Mouse (Mus musculus): ENCODE data around the gene Tmod2.
"Not testable (repeated sequence)": the region's sequence is repeated elsewhere in the genome, so short reads cannot be mapped to it uniquely, and the experiment has no call there.

Gene Tmod2

DNA sequence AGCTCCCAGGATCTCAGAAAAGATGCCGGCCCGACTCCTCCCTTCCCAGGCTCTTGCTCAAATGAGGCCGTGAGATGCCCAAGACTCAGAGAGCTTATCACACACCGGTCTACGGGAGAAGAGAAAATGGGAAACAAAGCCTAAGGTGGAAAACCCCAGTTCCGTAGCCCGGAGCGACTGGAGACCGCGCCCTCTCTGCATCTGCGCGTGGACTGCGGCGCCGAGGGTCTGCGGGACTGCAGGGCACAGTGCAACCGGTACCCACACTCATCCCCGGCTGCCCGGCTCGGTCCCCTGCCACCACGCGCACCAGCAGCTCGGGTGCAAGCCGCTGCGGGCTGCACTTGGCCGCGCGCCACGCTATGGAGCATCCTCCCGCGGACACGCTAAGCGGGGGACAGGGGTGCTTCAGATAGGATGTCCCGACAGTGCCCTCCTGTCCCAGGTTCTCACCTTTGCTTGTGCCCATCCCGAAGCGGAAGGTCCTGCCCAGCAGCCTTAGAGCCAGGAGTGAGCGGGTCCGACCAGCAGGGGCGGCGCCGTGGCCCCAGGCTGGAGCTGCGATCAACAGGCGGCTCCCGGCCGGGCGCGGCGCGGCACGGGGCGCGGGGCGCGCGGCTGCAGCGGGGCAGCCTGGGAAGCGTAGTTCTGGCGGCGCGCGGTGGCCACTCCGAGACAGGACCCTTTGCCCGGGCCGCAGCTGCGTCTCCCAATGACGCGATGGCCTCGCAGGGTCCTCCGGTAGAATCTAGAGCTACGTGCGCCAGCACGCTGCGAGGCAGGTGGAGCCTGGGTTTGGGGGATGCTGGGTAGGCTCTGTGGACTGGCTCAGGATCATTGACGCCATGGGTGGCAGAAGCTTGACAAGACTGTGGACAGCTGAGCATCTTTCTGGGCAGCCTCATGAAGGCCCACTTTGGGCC lies at the start of gene Tmod2:
Gene Tmod2 (minus strand): TSS at position 755 of the 923 bp plus-strand sequence.
- in situ Hi-C loops (cut with MboI; ENCODE audit: unreplicated experiment in 2 of 2) = loop anchor here in 1 of 2 experiments (25.0 kb wide), 1 partner anchor 1499 kb away; the partner anchor contains the start of gene Wdr72

DNA sequence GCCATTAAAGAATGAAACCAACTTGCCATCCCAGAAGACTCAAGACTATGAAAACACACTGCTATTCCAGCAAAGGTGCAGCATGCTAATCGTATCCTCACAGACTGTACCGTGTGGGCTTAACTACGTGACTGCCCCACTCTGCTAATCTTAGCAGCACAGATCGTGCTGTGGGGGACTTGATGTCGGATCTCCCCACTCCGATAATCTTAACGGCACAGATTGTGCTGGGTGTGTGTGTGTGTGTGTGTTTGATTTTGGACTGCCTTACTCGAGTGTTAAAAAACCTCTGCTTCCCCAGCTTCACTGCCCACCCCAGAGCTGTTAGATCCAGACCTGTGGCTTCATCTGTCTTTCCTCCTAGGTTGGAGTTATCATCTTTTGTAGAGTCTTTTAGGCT lies 49.8 kb upstream of the Tmod2 start:
- in situ Hi-C loops (cut with MboI; ENCODE audit: unreplicated experiment in 2 of 2) = no loop called here

DNA sequence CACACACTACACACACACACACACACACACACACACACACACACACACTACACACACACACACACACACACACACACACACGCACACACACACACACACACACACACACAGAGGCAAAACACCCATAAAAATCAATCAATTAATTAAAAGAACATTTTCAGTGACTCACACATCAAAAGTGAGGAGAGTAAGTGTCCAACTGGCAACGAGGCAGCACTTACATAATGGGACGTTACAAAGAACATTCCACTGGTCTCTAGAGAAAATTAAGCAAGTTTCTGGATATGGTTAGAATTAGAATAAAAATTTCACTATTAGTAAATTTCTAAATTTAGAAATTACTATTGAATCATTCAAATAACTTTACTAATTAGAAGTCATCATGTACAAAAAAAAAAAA lies 45.3 kb upstream of the Tmod2 start:
- in situ Hi-C loops (cut with MboI; ENCODE audit: unreplicated experiment in 2 of 2) = not testable (repeated sequence)

DNA sequence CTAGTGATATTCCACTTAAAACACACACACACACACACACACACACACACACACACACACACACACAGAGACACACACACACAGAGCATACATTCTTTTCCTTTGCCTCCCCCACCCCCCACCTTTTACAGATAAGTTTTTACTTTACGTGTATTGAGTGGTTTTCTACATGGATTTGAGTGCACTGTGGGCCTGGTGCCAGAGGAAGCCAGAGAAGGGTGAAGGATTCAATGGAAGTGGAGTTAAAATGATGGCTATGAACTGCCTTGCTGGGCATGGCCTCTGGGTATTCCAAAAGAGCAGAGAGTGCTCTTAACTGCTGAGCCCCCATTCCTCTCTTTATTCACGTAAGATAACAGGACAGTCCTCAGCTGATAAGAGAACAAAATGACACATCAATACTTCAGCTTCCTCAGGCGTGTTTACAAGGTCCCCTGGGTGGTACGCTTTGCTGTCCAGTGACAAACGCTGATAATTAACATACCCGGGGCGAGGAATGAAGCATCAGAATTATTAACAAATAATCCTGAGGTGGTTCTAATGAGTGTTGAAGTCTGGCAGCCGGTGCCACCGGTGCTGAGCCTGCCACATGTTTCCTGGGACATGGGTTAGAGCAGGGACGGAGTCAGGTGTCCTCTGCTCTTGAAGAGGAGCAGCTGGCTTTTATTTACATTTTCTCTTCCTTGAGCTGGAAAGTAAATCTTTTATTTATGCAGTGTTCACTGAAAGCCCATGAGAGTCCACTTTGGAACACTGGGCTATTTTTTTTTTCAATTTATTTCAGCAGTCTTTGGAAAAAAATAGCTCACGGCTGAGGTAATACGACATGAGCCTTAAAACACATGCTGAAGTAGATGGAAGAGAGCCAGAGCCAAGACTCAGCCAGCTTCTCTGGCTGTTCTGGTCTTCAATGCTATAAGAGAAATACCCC lies 43.1 kb upstream of the Tmod2 start:
- in situ Hi-C loops (cut with MboI; ENCODE audit: unreplicated experiment in 2 of 2) = no loop called here

DNA sequence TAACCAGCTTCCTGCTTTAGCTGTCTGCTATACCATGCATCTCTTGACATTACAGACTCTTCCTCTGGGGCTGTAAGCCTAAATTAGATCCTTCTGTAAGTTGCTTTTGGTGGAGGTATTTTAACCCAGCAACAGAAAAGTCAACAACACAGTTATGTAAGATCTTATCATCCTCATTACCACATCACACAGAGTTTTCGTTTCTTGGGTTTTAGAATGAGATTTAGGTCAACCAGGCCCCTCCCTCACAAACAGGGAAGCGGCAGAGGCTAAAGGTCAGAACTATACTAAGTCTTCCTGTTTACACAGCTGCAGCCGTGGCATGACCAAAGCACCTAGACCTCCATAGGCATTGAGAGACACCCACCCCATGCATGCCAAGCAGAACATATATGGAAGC lies 34.3 kb upstream of the Tmod2 start:
- in situ Hi-C loops (cut with MboI; ENCODE audit: unreplicated experiment in 2 of 2) = no loop called here

DNA sequence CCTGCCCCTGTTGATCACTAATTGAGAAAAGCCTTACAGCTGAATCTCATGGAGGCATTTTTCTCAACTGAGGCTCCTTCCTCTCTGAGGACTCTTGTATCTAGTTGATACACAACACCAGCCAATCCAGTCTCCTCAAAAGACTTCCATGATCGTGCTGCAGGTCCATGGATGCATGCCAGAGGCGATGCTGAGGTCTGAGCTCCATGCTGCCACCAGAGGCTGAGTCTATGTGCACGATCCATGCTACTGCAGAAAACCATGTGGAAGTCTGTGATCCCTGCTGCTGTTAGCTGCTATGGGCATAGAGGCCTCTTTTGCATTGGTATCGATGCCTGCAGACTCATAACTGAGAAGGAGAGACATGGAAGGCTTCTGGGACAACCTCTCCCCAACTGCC lies 23.1 kb upstream of the Tmod2 start:
- in situ Hi-C loops (cut with MboI; ENCODE audit: unreplicated experiment in 2 of 2) = no loop called here

DNA sequence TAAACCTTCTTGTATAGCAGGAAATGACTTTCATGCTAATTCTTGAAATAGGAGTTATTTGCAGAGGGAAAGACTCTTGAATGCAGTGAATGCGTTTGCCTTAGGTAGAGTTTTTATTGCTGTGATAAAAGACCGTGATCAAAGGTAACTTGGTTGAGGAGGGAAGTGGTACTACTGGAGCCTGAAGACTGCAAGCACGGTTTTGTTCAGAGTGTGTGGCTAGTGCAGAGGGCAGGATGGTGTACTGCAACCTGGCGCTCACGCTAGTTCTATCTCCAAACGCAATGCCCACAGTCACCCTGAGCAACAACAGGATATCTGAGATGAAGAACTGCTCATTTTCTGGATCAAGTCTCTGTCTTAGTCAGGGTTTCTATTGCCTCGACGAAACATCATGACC lies 22.5 kb upstream of the Tmod2 start:
- in situ Hi-C loops (cut with MboI; ENCODE audit: unreplicated experiment in 2 of 2) = no loop called here

DNA sequence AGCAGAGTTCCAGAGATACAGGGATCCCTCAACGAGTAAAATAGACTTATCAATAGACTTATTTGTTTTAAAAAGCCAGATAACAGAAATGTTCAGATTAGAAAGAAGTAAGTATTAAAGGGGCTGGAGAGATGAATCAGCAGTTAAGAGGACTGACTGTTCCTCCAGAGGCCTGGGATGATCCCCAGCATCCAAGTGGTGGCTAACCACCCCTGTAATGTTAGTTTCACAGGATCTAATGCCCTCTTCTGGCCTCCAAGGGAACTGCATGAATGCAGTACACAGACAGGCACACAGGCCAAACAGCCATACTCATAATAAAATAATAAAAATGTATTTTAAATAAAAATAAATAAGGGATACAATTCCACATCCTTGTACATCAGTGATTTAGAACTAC lies 21.8 kb upstream of the Tmod2 start:
- in situ Hi-C loops (cut with MboI; ENCODE audit: unreplicated experiment in 2 of 2) = no loop called here

DNA sequence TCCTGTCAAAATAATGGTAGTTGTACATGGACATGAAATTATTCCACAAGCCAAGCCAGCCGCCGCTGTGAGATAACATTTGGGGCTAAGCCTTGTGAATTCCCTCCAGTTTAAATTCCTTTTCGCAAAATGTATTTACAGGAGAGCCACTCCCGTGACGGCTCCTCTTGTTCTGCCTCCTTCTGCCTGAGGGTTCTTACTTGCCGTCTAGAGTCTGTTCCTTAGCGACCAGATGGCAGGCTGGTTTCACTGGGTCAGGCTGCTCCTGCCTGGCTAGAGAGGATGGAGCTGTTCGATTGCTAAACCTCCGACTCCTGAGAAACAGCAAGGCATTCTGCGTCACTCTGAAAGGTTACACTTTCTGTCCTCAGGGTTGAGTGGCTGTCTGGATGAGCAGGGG lies 21.0 kb upstream of the Tmod2 start:
- in situ Hi-C loops (cut with MboI; ENCODE audit: unreplicated experiment in 2 of 2) = no loop called here

DNA sequence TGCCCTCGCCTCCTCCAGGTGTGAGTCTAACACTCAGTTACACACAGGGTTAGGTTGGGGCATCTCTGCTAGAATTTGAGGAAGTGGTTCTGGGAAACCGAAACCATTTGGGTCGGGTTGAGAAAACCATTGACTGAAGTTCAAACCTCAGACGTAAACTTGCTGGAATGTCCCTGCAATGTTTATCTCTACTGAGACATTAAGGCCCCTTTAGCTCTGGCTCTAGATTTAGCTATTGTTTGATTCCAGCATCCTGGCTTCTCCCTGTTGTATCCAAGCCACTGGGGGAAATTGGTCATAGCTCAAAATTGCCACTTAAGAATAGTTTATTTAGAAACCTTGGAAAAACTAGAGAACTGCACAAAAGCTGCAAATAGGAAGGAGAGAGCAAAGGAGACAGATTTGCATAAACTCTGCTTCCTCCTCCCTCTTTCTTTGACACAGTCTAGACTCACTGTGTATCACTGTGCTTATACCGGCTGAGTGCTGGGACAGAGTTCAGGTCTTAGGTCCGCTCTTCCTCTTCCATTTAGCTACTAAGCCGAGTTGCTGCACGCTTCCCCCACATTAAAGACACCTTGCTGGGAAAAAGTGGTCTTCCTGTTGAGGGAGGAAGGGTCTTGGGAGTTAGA lies 19.8 kb upstream of the Tmod2 start:
- in situ Hi-C loops (cut with MboI; ENCODE audit: unreplicated experiment in 2 of 2) = no loop called here

DNA sequence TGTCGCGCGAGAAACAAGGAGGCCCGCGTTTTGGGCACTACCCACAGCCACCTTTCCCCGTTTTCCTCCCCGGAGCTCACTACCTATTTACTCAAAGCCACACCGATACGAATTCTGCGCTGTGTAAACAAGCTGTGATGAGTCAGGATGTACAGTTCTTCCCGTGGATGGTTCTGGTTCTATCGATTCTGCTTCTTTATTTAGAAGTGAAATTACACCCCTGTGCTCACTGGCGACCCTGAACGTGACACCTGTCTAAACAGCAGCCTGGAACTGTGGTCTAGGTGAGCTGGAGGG lies 15.1 kb upstream of the Tmod2 start:
- in situ Hi-C loops (cut with MboI; ENCODE audit: unreplicated experiment in 2 of 2) = no loop called here

DNA sequence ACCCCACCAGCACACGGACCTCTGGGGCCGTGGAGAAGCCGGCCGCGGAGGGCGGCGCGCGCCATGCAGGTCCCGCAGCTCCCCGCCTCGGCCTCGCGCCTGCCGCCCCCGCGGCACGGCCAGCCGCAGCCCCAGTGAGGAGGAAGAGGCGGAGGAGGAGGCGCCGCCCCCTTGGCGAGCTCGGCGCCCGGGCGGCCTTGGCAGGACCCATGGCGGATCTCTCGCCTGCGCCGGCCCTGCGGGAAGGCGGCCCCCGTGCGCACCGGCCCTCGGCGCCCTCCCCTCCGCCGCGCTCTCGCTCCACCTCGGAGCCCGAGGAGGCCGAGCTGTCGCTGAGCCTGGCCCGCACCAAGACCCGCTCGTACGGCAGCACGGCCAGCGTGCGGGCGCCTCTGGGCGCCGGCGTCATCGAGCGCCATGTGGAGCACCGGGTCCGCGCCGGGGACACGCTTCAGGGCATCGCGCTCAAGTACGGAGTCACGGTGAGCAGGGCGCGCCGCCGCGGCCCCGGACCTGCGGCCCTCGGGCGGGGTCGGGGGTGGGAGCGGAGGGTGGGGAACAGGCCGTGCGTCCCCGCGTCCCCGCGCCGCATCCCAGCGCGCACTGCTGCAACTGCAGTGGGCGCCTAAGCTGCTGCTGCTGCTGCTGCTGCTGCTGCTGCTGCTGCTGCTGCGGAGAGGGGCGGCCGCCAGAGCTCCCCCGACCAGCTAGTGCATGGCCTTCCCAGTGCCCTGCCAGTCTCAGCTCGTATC lies 14.6 kb upstream of the Tmod2 start, which contains the start of gene Lysmd2:
Gene Lysmd2 (plus strand): TSS at position 186 of the 752 bp plus-strand sequence.
- in situ Hi-C loops (cut with MboI; ENCODE audit: unreplicated experiment in 2 of 2) = no loop called here

DNA sequence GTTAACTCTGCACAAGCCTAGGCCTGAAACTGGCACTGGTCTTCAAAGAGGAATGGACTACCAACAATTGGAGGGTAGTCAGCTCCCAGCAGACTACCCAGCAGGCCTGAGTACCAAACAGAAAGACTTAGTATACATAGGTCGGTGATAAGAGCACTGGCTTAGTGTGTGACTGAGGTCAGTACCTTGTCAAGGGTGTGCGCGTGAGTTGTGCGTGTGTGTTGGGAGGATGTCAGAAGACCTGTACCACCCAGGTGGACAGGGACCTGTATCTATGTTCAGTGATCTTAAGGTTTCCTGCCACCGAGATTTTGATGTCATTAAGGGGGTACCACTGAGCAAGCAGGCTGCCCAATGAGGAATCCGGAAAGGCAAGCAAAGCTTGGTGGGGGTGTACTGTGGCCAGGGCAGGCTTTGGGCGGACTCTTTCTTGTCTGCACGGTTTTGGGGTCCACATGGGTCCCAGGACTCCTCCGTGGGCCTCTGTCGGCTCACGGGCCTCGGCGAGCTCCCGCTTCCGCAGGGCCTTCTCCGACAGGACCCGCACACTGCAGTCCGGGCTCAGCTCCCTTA lies 13.9 kb upstream of the Tmod2 start:
- in situ Hi-C loops (cut with MboI; ENCODE audit: unreplicated experiment in 2 of 2) = loop anchor here in 1 of 2 experiments (25.0 kb wide), 1 partner anchor 1513 kb away; the partner anchor contains the start of gene Wdr72

DNA sequence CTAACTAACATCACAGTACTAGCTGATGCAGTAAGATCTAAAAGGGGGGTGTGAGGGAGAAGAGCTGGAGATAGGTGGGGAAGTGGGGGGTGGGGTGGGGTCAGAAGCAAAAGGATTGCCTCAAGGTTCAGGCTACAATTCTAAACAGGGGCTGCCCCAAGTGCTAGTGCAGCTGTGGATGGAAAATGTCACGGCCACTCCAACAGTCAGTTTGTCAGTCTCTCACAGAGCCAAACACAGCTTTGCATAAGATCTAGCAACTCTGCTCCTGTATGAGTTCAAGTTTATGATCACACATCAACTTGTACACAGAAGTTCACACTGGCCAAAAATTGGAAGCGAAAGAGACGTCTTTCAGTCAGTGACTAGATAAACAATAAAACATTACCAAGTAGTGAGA lies 10.3 kb upstream of the Tmod2 start:
- in situ Hi-C loops (cut with MboI; ENCODE audit: unreplicated experiment in 2 of 2) = loop anchor here in 1 of 2 experiments (25.0 kb wide), 1 partner anchor 1509 kb away; the partner anchor contains the start of gene Wdr72

DNA sequence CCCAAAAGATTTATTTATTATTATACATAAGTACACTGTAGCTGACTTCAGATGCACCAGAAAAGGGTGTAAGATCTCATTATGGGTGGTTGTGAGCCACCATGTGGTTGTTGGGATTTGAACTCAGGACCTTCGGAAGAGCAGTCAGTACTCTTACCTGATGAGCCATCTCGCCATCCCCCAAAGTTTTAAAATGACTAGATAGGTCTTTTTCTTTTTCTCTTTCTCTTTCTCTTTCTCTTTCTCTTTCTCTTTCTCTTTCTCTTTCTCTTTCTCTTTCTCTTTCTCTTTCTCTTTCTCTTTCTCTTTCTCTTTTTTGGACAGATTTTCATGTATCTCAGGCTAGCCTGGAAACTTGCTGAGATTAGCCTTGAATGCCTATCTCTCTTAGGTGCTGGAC lies 8.6 kb upstream of the Tmod2 start:
- in situ Hi-C loops (cut with MboI; ENCODE audit: unreplicated experiment in 2 of 2) = loop anchor here in 1 of 2 experiments (25.0 kb wide), 1 partner anchor 1507 kb away; the partner anchor contains the start of gene Wdr72

DNA sequence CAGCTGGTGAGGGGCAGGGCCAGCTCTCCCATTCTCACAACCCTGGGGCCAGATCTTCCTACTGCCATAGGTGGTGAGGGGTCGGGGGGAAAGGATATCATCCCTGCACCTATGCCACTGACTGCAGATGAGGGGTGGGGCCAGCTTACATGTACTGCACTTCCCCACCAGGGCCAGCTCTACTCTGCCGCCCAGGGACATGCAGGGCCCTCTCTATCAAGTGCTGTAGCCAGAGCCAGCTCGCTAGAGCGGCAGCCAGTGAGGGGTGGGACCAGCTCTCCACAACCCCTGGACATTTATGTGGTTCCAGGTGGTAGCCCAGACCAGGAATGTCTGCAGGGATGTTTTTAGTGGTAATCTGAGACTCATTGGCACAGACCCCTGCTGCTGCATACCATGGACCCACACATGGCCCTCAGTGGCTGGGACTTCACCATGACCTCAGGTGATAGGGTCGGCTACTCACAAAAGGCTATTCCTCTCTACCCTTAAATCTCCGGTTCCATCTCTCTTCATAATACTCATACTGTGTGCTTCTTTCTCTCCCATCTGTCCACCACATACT lies 7.8 kb upstream of the Tmod2 start:
- in situ Hi-C loops (cut with MboI; ENCODE audit: unreplicated experiment in 2 of 2) = loop anchor here in 1 of 2 experiments (25.0 kb wide), 1 partner anchor 1507 kb away; the partner anchor contains the start of gene Wdr72

DNA sequence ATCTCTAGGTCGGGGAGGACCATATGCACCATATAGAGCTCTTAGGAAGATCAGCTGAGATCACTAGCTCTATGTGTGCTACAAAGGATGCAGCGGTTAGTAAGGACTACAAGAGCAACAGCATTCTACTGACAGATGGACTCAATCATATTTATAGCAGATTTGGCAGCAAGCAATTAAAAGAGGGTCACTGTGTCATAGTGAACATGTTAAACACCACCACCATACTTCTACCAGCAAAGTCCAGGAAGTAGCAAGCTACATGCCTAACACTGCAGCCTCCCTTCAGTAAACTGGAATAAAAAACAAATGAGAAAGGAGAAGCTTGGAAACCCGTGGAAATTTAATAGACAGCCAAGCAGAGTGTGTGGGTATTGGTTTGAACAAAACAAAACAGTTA lies 5.4 kb upstream of the Tmod2 start:
- in situ Hi-C loops (cut with MboI; ENCODE audit: unreplicated experiment in 2 of 2) = loop anchor here in 1 of 2 experiments (25.0 kb wide), 1 partner anchor 1504 kb away; the partner anchor contains the start of gene Wdr72

DNA sequence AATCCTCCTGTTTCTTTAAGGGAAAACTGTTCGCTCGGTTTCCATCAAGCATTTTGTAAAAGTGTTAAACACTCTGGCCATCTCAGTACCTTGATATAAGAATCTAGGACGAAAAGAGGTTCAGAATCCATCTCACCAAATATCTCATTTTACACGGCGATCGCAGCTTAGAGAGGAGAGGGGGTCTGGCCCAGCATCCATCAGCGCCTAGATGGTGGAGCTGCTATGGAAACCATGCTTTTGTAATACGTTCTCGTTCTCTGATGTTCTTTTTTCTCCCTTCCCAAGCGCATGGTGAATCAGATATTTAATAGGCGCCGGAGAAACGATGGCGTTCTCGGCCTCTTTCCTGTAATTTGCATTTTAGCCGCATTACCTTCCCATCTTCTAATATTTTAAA lies 1.2 kb downstream of the Tmod2 start:
- in situ Hi-C loops (cut with MboI; ENCODE audit: unreplicated experiment in 2 of 2) = loop anchor here in 1 of 2 experiments (25.0 kb wide), 1 partner anchor 1498 kb away; the partner anchor contains the start of gene Wdr72

DNA sequence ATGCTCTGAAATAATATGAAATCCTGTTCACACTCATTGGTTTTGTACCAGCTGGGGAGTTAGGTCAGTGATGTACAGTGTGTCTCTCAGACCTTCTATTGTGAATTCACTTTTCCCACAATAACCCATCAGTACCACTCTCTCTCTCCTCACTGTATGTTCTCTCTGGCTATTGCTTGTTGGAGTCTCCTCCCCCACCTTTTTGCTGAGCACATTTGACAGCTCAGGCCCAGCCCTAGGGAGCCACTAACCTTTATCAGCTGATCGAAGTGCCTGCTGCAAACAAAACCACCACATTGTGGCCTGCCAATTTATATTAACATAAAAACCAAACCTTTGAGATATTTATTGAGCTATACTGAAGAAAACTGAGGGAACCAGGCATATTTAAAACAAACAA lies 1.6 kb downstream of the Tmod2 start:
- in situ Hi-C loops (cut with MboI; ENCODE audit: unreplicated experiment in 2 of 2) = loop anchor here in 1 of 2 experiments (25.0 kb wide), 1 partner anchor 1497 kb away; the partner anchor contains the start of gene Wdr72
